Mouse (Mus musculus): Measurements from ENCODE around the gene Lrrc7.

Lrrc7 gene

GRCm38 (mm10) chr3:158365801-158366200 is 196.2 kb downstream of the Lrrc7 start:
- DNase-seq (ENCODE audit: low spot score in 2 of 2) = no peak

DNA sequence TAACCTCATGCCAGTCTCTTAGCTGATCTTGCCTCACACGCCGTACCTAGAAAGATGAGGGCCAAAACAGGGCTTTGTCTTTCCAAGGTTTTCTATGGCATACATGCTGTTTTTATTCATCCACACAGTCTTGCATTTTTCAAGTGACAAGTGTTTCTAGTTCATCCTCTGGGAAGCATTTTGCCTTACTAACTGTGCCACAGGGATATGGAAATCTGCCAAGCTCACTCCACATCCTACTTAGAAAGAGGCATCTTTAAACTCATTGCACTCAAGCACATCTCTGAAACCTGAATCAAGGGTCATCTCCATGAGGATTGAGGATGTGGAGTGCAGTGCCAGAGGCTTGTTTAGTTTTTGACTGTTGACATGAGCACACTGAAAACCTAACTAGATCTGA is 199.9 kb downstream of the Lrrc7 start:
- no peak for DNase-seq (ENCODE audit: low spot score in 2 of 2)

DNA sequence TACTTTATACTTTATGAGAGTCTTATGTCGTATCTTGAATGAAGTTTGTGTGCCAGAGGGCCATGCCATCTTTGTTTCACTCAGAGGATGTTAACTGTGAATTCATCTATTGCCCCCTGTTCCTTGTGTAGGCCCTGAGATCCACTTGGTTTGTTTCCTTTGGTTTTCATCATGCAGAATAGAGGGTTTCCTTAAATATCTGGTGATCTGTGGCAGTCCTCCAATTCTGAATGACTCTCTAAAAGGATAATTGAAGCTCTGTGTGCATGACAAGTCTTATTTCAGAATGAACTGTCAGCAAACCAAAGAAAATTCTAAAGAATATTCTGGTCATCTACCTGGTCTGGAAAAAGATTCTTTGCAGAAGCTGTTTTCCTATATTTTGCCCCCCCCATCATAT is 205.3 kb downstream of the Lrrc7 start:
- DNase-seq (ENCODE audit: low spot score in 2 of 2) = no peak

GRCm38 (mm10) chr3:158356194-158356593 is 205.8 kb downstream of the Lrrc7 start:
- DNase-seq (ENCODE audit: low spot score in 2 of 2) = no peak

GRCm38 (mm10) chr3:158340808-158341207 is 221.2 kb downstream of the Lrrc7 start:
- no peak for DNase-seq (ENCODE audit: low spot score in 2 of 2)

DNA sequence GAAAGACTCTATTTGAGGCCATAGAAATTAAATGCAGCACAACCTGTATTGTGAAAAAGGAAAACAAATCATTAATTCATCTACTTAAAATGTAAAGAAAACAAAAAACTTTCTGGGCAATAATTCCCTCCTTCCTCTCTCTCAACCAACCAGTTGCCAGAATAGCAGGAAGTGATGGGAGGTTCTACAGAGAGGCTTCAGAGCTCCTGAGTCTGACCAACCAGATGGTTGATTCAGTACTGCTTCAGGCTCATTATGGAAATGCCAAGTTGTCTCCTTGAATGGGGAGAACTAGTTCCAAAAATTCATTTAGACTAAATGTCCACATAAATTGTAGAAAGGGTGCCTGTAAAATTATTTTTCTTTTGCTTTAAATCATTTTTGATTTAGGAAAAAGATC is 231.9 kb downstream of the Lrrc7 start:
- DNase-seq (ENCODE audit: low spot score in 2 of 2) = no peak

- no peak for DNase-seq (ENCODE audit: low spot score in 2 of 2)
These were observed 251.6 kb downstream of the Lrrc7 start for GRCm38 (mm10) chr3:158310391-158310790.

DNA sequence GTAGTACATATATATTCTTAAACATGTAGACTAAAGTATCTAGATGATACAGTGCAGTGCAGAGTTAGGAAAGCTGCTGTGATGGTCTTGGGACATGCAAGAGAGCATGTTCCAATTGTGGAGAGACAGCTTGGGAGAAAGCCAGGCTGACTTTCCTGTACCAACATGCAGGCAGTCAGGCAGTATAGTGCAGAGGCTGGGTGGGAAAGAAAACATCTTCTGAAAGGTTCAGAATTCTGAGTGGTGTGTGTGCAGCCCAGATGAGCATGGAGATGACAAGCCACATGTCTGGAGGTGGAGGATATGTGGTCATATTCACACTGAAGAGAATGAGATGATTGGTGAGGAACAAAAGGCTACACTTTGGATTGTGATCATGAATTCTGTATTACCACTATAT is 254.6 kb downstream of the Lrrc7 start:
- no peak for DNase-seq (ENCODE audit: low spot score in 2 of 2)

DNA sequence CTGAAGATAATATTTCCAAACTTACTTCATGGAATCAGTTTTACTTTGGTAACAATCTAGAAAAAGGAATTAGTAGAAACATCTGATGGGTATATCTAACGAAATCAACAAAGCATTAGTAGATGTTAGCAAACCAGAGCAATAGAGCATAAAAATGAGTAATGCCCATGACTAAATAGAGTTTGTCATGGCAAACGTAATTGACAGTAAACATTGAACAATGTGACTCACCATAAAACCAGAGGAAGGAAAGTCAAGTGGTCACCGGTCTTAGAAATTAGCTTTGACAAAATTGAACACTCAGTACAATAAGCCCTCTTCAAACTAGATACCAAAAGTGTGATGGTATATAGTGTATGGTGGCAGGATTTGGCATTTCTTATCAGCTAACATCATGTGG is 263.3 kb downstream of the Lrrc7 start:
- no peak for DNase-seq (ENCODE audit: low spot score in 2 of 2)

- DNase-seq (ENCODE audit: low spot score in 2 of 2) = no peak
These were observed 267.0 kb downstream of the Lrrc7 start for GRCm38 (mm10) chr3:158295041-158295440.

DNA sequence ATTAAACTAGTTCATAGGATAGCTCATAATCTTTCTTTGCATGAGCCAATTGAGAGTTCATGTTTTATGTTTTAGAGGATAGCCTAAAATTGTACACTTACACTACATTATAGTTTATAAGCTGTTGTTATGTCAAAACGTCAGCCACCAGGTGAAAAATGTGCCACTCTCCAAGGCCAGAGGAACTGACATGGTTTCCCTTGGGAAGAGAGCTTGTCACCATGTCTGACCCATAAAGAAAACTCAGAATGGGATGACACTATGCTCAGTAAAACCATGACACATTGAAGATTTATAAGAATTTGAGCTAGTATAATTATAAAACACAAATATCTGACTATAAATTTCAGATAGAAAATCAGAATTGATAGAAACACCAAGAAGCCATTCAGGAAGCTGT is 277.6 kb downstream of the Lrrc7 start:
- DNase-seq (ENCODE audit: low spot score in 2 of 2) = no peak

- no peak for DNase-seq (ENCODE audit: low spot score in 2 of 2)
These were observed 283.4 kb downstream of the Lrrc7 start for GRCm38 (mm10) chr3:158278631-158279030.

- no peak for DNase-seq (ENCODE audit: low spot score in 2 of 2)
These were observed 289.3 kb downstream of the Lrrc7 start for GRCm38 (mm10) chr3:158272700-158273099.

DNA sequence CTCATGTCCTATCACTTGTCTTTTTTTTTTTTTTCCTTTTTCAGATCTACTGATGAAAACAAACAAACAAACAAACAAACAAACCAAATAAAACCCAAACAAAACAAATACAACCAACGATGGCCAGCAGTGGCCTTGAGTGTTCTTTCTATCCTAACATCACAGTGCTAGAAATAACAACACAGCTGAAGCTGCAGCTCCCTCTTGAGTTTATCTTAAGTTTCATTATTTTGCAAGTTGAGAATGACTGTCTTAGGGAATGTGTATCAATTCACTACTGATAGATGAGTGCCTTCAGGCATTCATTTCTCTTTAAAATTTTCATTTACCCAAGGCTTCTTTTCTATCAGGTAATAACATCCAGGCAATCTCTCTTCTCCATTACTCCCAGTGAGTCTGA is 291.1 kb downstream of the Lrrc7 start:
- DNase-seq (ENCODE audit: low spot score in 2 of 2) = no peak

DNA sequence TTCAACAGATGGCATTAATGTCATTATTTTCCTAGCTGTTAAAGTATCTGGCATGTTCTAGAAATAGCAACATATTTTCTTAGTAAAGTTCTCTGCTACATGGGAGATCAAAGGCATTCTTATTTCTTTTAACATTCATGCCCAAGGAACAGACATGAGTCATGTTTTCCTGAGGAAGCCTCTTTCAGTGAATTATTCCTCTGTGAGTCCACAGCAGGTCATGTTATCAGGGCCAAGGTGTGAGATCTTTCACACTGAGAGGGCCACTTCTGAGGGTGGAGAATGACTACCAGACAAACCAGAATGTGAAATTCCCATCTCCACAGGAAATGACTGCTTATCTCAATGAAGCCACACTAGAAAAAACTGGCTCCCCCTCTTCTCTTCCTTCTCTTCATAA is 309.4 kb downstream of the Lrrc7 start:
- no peak for DNase-seq (ENCODE audit: low spot score in 2 of 2)

DNA sequence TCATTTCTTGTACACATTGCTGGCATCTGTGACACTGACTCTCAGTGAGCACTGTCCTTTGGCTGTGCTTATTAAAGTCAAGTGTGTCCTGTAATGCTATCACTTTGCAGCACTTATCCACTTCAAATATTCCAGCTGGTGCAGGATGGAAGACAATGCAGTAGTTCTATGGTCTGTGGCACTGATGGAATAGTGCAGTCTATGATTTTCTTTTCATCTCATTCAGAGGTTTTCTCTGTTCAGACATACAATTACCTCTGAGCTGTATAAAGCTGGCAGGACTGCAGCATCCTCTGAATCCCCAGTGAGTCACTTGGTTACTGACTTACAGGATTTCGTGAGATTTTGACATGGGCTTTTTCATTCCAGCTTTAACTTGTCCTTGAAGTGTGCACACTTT is 314.3 kb downstream of the Lrrc7 start:
- no peak for DNase-seq (ENCODE audit: low spot score in 2 of 2)

- DNase-seq (ENCODE audit: low spot score in 2 of 2) = no peak
These were observed 351.4 kb downstream of the Lrrc7 start for GRCm38 (mm10) chr3:158210657-158211056.

DNA sequence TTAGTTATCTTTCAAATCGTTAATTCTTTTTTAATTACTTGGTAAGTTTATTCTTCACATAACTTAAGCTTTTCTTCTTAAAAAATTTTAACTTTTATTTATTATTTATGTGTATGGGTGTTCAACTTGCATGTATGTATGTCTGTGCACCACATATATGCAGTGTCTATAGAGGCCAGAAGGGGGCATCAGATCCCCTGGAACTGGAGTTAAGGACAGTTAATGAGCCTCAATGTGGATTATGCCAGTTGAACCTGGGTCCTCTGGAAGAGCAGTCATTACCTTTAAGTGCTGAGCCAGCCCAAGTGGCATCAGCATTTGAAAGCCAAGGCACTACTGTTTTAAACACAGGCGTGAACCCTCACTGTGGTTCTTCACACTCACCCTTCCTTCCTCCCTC is 352.0 kb downstream of the Lrrc7 start:
- no peak for DNase-seq (ENCODE audit: low spot score in 2 of 2)

DNA sequence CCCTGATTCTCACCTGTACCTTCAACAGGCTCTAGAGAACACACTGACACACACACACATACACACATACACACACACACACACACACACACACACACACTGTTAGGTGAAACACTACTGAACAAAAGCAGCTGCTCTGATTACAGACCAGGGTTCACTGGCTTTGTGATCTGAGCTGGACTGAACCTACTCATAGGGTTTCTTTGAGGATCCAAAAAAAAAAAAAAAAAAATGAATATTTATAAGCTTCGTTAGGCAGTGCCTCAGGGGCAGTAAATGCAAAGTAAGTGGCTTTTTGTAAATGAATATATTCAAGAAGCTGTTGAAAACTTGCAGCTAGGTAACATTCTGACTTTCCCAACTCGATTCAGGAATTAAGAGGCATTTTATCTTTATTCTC is 354.2 kb downstream of the Lrrc7 start:
- DNase-seq (ENCODE audit: low spot score in 2 of 2) = no peak

DNA sequence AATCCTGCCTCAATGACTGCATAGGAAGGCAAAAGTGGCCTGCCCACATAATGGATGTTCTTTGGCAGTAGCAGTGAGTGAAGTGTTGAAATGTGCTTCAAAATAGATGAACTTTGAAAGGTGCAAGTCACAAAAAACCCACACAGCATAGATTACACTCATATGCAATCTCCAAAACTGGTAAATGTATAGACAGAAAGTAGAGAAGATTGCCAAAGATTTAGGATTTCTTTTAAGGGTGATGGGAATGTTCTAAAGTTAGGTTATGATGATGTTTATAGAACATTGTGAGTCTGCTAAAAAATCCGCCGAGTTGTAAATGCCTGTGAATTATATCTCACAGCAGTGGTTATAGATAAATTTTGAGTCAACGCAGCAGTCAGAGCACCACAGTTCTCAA is 359.2 kb downstream of the Lrrc7 start:
- DNase-seq (ENCODE audit: low spot score in 2 of 2) = no peak

DNA sequence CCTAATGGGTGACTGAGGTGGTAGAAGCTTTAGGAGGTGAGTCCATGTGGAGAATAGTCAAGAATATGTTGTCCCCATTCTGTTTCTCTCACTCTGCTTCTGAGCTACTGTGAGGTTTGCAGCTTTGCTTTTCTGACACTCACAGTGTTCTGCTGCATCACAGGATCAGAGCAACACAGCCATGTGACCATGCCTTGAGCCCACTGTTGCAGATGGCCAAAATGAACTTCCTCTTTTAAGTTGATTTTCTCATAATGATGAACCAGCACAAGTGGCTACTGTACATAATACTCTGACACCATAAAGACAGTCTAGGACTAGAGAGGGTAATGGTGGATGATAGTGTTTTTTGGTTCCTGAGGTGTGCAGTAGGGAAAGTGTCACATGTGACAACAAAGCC is 366.6 kb downstream of the Lrrc7 start:
- no peak for DNase-seq (ENCODE audit: low spot score in 2 of 2)

- no peak for DNase-seq (ENCODE audit: low spot score in 2 of 2)
These were observed 368.8 kb downstream of the Lrrc7 start for GRCm38 (mm10) chr3:158193229-158193628.

GRCm38 (mm10) chr3:158174880-158175735 is 386.9 kb downstream of the Lrrc7 start:
- no peak for DNase-seq (ENCODE audit: low spot score in 2 of 2)

DNA sequence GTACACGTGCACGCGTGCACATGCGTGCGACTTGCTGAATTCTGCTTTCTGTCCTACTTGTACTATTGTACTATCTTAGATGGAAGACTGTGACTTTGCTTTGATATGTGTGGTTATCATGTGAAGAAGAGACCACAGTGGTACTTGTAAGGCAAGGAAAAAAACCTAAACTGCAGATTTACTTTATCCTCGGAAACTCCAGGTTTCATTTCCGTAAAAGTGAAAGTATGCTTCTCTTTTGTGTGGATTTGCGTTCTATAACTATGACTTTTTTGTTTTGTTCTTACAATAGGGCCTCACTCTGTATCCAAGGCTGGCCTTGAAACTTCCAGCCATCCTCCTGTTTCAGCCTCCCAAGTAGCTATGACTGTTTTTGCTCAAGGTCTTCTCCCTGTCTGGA is 392.8 kb downstream of the Lrrc7 start:
- DNase-seq (ENCODE audit: low spot score in 2 of 2) = no peak
